Comparison of ENCODE assay signal across 18 mouse cellular contexts in the genomic region with DNA sequence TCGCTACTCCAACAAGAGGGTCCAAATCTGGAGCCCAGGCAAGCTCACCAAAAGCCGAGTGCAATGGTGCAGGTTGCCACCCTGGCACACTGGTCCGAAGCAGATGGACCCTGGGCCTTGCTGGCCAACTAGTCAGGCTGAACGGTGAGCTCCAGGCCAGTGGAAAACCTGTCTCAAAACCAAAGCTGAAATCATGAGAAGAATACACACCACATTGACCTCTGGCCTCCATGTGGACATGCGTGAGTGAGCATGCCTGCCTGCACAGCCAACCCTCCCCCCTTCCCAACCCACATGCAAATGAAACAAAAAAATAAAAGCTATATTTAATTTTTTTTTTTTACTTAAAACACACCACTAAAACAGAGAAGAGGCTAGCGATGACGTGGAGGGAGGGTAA.
A peak's percentile ranks its signal among the peaks of the same experiment; 100 is the strongest.
DNase-seq lines count a peak whose midpoint lies in the region; TF ChIP-seq lines count a peak whose summit lies in the region.
"Had no signal": no experiment of that assay in that cellular context is flagged by ENCODE, and none has a peak within 500 bp of the region (broad histone marks: within the 10 kb centered on the region; RNA-seq: fewer than 3 reads in every experiment).

No protein-coding gene starts in this region.

- H3K4me1 ChIP-seq in CH12.LX (ENCODE audit: control insufficient read depth in 1 of 2, insufficient read depth in 2 of 2): peaks cover 33 to 58% of the 10 kb centered on the region in 2 experiments
- H3K4me1 ChIP-seq: embryonic facial prominence, embryonic 13.5 days; heart, embryonic 15.5 days; limb, embryonic 13.5 days; neural tube, embryonic 12.5 days had no signal

- DNase-seq in left cerebral cortex, postnatal 4 days: peak; percentile 40
- DNase-seq in left cerebral cortex, adult 8-10 months (ENCODE audit: low spot score in 2 of 2): no peak
- DNase-seq in CH12.LX (ENCODE audit: extremely low read depth): peak; percentile 82
- peak; percentile 82 for DNase-seq in kidney, adult 9 months
- peak; percentile 41 to 49 for DNase-seq in kidney, postnatal 4 days
- no peak for DNase-seq in adrenal gland, adult 8-10 months
- no peak for DNase-seq in adipocyte (ENCODE audit: low spot score)
- DNase-seq: cerebellum, adult 11-12 months; heart, adult 18-20 months; layer of hippocampus, adult 9-11 months; lung, adult 18-20 months; right cerebral cortex, postnatal 14 days had no signal

- dilution Hi-C loops in CH12.LX (cut with MboI; ENCODE audit: extremely low pct_ligation_motif_present, extremely low pct_unique_long_range_greater_than_20kb, low sequenced_read_pairs): no loop called here

- no peaks in the 10 kb centered on the region for H3K9me3 ChIP-seq in CH12.LX (replicated peaks; ENCODE audit: low read length)
- H3K9me3 ChIP-seq: embryonic facial prominence, embryonic 13.5 days; G1E; heart, embryonic 15.5 days; hindbrain, embryonic 12.5 days; limb, embryonic 13.5 days; neural tube, embryonic 12.5 days had no signal

- H3K9ac ChIP-seq in CH12.LX (ENCODE audit: insufficient read depth, low read depth): peak overlapping the region; percentile 45
- H3K9ac ChIP-seq: embryonic facial prominence, embryonic 13.5 days; heart, embryonic 15.5 days; hindbrain, embryonic 12.5 days; limb, embryonic 13.5 days; neural tube, embryonic 12.5 days had no signal

- peak overlapping the region; percentile 63 for H3K4me2 ChIP-seq in CH12.LX (ENCODE audit: insufficient read depth, low read depth, poor library complexity, severe bottlenecking)
- H3K4me2 ChIP-seq: embryonic facial prominence, embryonic 13.5 days; heart, embryonic 15.5 days; hindbrain, embryonic 12.5 days; limb, embryonic 13.5 days; neural tube, embryonic 12.5 days had no signal

- H3K27ac ChIP-seq in CH12.LX (ENCODE audit: insufficient read depth, low read depth): peak overlapping the region; percentile 95
- H3K27ac ChIP-seq: embryonic facial prominence, embryonic 13.5 days; heart, embryonic 15.5 days; hindbrain, embryonic 12.5 days; limb, embryonic 13.5 days; neural tube, embryonic 12.5 days had no signal

- TF ChIP-seq POLR2A in CH12.LX (IDR thresholded peaks at IDR 0.05; ENCODE audit: low read depth, low read length): peak; percentile 28; the same call in 1 of the 2 replicates

- intact Hi-C loops in left cerebral cortex, postnatal 4 days (cut with DNase I): no loop called here

- H3K27me3 ChIP-seq in CH12.LX (replicated peaks): no peaks in the 10 kb centered on the region
- H3K27me3 ChIP-seq: embryonic facial prominence, embryonic 13.5 days; heart, embryonic 15.5 days; hindbrain, embryonic 12.5 days; limb, embryonic 13.5 days; neural tube, embryonic 12.5 days had no signal

- no peak for TF ChIP-seq CTCF in CH12.LX (conservative IDR thresholded peaks at IDR 0.05 in 1 of 2, IDR thresholded peaks at IDR 0.05 in 1 of 2; ENCODE audit: low read depth in 2 of 2, low read length in 2 of 2)

- H3K36me3 ChIP-seq in CH12.LX (replicated peaks in 1 of 2; ENCODE audit: control insufficient read depth in 1 of 2, insufficient read depth in 1 of 2, low read length in 1 of 2): no peaks in the 10 kb centered on the region
- H3K36me3 ChIP-seq: embryonic facial prominence, embryonic 13.5 days; G1E; heart, embryonic 15.5 days; hindbrain, embryonic 12.5 days; limb, embryonic 13.5 days; neural tube, embryonic 12.5 days had no signal

- no peaks in the 10 kb centered on the region for H3K79me2 ChIP-seq in CH12.LX (replicated peaks; ENCODE audit: control insufficient read depth, extremely low read depth, insufficient read depth, poor library complexity, severe bottlenecking)

- H3K4me3 ChIP-seq in CH12.LX (replicated peaks in 1 of 3; ENCODE audit: low read depth in 2 of 3, low read length in 2 of 3, poor library complexity in 1 of 3): no peak overlapping the region
- H3K4me3 ChIP-seq: embryonic facial prominence, embryonic 13.5 days; heart, embryonic 15.5 days; hindbrain, embryonic 12.5 days; limb, embryonic 13.5 days; neural tube, embryonic 12.5 days had no signal

- TF ChIP-seq EP300 in CH12.LX (IDR thresholded peaks at IDR 0.05; ENCODE audit: low read length): peak; percentile 98

- in situ Hi-C loops in CH12.LX (cut with MboI; ENCODE audit: low pct_ligation_motif_present, low pct_unique_long_range_greater_than_20kb, low sequenced_read_pairs): no loop called here

- TF ChIP-seq RAD21 in CH12.LX (IDR thresholded peaks at IDR 0.05; ENCODE audit: low read depth, low read length): peak; percentile 25

TF ChIP-seq in CH12.LX, 34 proteins besides CTCF, POLR2A, EP300 and RAD21:
- TF ChIP-seq CHD2 (IDR thresholded peaks at IDR 0.05; ENCODE audit: low read length) (peak; percentile 96), USF2 (conservative IDR thresholded peaks at IDR 0.05; ENCODE audit: low read depth, low read length) (no peak), TCF12 (IDR thresholded peaks at IDR 0.05; ENCODE audit: low read depth, low read length) (peak; percentile 99), NELFE (IDR thresholded peaks at IDR 0.05; ENCODE audit: low read depth, low read length) (no peak), MAX (IDR thresholded peaks at IDR 0.05; ENCODE audit: low read length) (peak; percentile 90), SMC3 (IDR thresholded peaks at IDR 0.05; ENCODE audit: low read depth, low read length) (peak; percentile 54), MXI1 (IDR thresholded peaks at IDR 0.05; ENCODE audit: low read depth, low read length) (peak; percentile 70), NRF1 (IDR thresholded peaks at IDR 0.05; ENCODE audit: low read depth, low read length) (peak; percentile 67), ZC3H11A (IDR thresholded peaks at IDR 0.05; ENCODE audit: low read depth, low read length) (no peak), POLR2AphosphoS2 (IDR thresholded peaks at IDR 0.05; ENCODE audit: low read depth, low read length) (0 out of 2 replicates have a peak, but pooled peaks have one; percentile 39), MAFK (IDR thresholded peaks at IDR 0.05; ENCODE audit: insufficient replicate concordance, low read length) (peak; percentile 83), PAX5 (IDR thresholded peaks at IDR 0.05; ENCODE audit: low read length) (no peak), ZNF384 (IDR thresholded peaks at IDR 0.05; ENCODE audit: low read depth, low read length) (peak; percentile 98), JUN (IDR thresholded peaks at IDR 0.05; ENCODE audit: insufficient read depth, low read depth, low read length) (peak; percentile 82), RCOR1 (conservative IDR thresholded peaks at IDR 0.05; ENCODE audit: low read depth, low read length) (peak; percentile 93), E2F4 (IDR thresholded peaks at IDR 0.05; ENCODE audit: insufficient replicate concordance, low read depth, low read length) (no peak), MAZ (IDR thresholded peaks at IDR 0.05; ENCODE audit: low read depth, low read length) (peak; percentile 91; the same call in 1 of the 2 replicates), HCFC1 (IDR thresholded peaks at IDR 0.05; ENCODE audit: low read depth, low read length) (peak; percentile 48), IRF4 (IDR thresholded peaks at IDR 0.05; ENCODE audit: low read depth, low read length) (peak; percentile 97), KAT2A (IDR thresholded peaks at IDR 0.05; ENCODE audit: insufficient replicate concordance, low read length) (no peak), CHD1 (IDR thresholded peaks at IDR 0.05; ENCODE audit: low read depth, low read length) (peak; percentile 93), JUND (conservative IDR thresholded peaks at IDR 0.05; ENCODE audit: low read depth, low read length) (peak; percentile 82), ELF1 (IDR thresholded peaks at IDR 0.05; ENCODE audit: low read depth, low read length) (0 out of 2 replicates have a peak, but pooled peaks have one; percentile 40), MEF2A (IDR thresholded peaks at IDR 0.05; ENCODE audit: borderline replicate concordance, low read depth, low read length) (peak; percentile 96), SIN3A (IDR thresholded peaks at IDR 0.05; ENCODE audit: low read length) (peak; percentile 65), BHLHE40 (IDR thresholded peaks at IDR 0.05; ENCODE audit: low read depth, low read length) (peak; percentile 96), ETS1 (conservative IDR thresholded peaks at IDR 0.05; ENCODE audit: low read depth, low read length) (peak; percentile 94), MYC (IDR thresholded peaks at IDR 0.05; ENCODE audit: low read depth, low read length) (peak; percentile 94)
TF ChIP-seq in CH12.LX: peak in this region for 22.

Comparison
In these comparisons a context has a peak if more than half of its experiments do, and no peak if none do; other contexts are left out.
1. DNase-seq: peak in left cerebral cortex, postnatal 4 days (single experiment), CH12.LX (single experiment), kidney, adult 9 months (single experiment) and kidney, postnatal 4 days (2 of 2); none in left cerebral cortex, adult 8-10 months (0 of 2), adrenal gland, adult 8-10 months (single experiment) and adipocyte (single experiment).